Mouse (Mus musculus): ENCODE results near the gene Manba. TPM values are rescaled to one million over a fixed set of nuclear protein-coding genes. Genes with fewer than 3 reads are reported as not detected.

The Manba gene
- polyA plus RNA-seq, 1 experiment from 2014 or later, result 3.9 TPM

- Histone ChIP-seq H3K9me3 (replicated peaks; ENCODE audit: control insufficient read depth, low read length) (no peaks in the 10 kb centered on the region), H3K27me3 (ENCODE audit: control insufficient read depth, insufficient read depth, low read length) (no peaks in the 10 kb centered on the region), H3K4me1 (ENCODE audit: control insufficient read depth, insufficient read depth, low read length) (no peaks in the 10 kb centered on the region), H3K27ac (replicated peaks; ENCODE audit: low read depth, low read length) (no peak overlapping the region), H3K4me3 (ENCODE audit: low read depth, low read length) (no peak overlapping the region), H3K9ac (replicated peaks; ENCODE audit: low read length) (no peak overlapping the region), H3K4me2 (ENCODE audit: low read depth, low read length) (no peak overlapping the region), H3K36me3 (replicated peaks; ENCODE audit: control insufficient read depth, insufficient read depth, low read depth, low read length) (no peaks in the 10 kb centered on the region)
- WGBS, result 81% methylated on average over 4 of the region's 5 CpGs
- DNase-seq (ENCODE audit: low spot score) (no peak), ATAC-seq (replicated peaks; ENCODE audit: insufficient number of reproducible peaks, low FRiP score, low TSS enrichment, low read depth) (no peak)
Measured at GRCm38 (mm10) chr3:135534103-135534502, 48.7 kb downstream of the Manba start.

- Histone ChIP-seq H3K9me3 (replicated peaks; ENCODE audit: control insufficient read depth, low read length) (no peaks in the 10 kb centered on the region), H3K4me2 (ENCODE audit: low read depth, low read length) (no peak overlapping the region), H3K9ac (replicated peaks; ENCODE audit: low read length) (no peak overlapping the region), H3K4me3 (ENCODE audit: low read depth, low read length) (no peak overlapping the region), H3K4me1 (ENCODE audit: control insufficient read depth, insufficient read depth, low read length) (no peaks in the 10 kb centered on the region), H3K27ac (replicated peaks; ENCODE audit: low read depth, low read length) (no peak overlapping the region), H3K27me3 (ENCODE audit: control insufficient read depth, insufficient read depth, low read length) (no peaks in the 10 kb centered on the region), H3K36me3 (replicated peaks; ENCODE audit: control insufficient read depth, insufficient read depth, low read depth, low read length) (no peaks in the 10 kb centered on the region)
- DNase-seq (ENCODE audit: low spot score) (no peak), ATAC-seq (replicated peaks; ENCODE audit: insufficient number of reproducible peaks, low FRiP score, low TSS enrichment, low read depth) (no peak)
- 59% methylated on average over 13 of the region's 13 CpGs for WGBS
Measured at GRCm38 (mm10) chr3:135546212-135546923, 61.0 kb downstream of the Manba start.

- H3K36me3 ChIP-seq (replicated peaks; ENCODE audit: control insufficient read depth, insufficient read depth, low read depth, low read length), result no peaks in the 10 kb centered on the region
- no peaks in the 10 kb centered on the region for H3K27me3 ChIP-seq (ENCODE audit: control insufficient read depth, insufficient read depth, low read length)
- no peak for ATAC-seq (replicated peaks; ENCODE audit: insufficient number of reproducible peaks, low FRiP score, low TSS enrichment, low read depth)
- no peak overlapping the region for H3K4me2 ChIP-seq (ENCODE audit: low read depth, low read length)
- DNase-seq (ENCODE audit: low spot score), result no peak
- H3K9ac ChIP-seq (replicated peaks; ENCODE audit: low read length), result no peak overlapping the region
- WGBS, result 70% methylated on average over 8 of the region's 8 CpGs
- H3K9me3 ChIP-seq (replicated peaks; ENCODE audit: control insufficient read depth, low read length), result no peaks in the 10 kb centered on the region
- H3K4me3 ChIP-seq (ENCODE audit: low read depth, low read length), result no peak overlapping the region
- no peak overlapping the region for H3K27ac ChIP-seq (replicated peaks; ENCODE audit: low read depth, low read length)
- no peaks in the 10 kb centered on the region for H3K4me1 ChIP-seq (ENCODE audit: control insufficient read depth, insufficient read depth, low read length)
Measured at GRCm38 (mm10) chr3:135547298-135547697, 61.9 kb downstream of the Manba start.

GRCm38 (mm10) chr3:135552874-135553273, 67.5 kb downstream of the Manba start:
- 78% methylated on average over 5 of the region's 5 CpGs for WGBS
- Histone ChIP-seq H3K4me1 (ENCODE audit: control insufficient read depth, insufficient read depth, low read length) (no peaks in the 10 kb centered on the region), H3K9ac (replicated peaks; ENCODE audit: low read length) (no peak overlapping the region), H3K4me2 (ENCODE audit: low read depth, low read length) (no peak overlapping the region), H3K9me3 (replicated peaks; ENCODE audit: control insufficient read depth, low read length) (no peaks in the 10 kb centered on the region), H3K27me3 (ENCODE audit: control insufficient read depth, insufficient read depth, low read length) (no peaks in the 10 kb centered on the region), H3K36me3 (replicated peaks; ENCODE audit: control insufficient read depth, insufficient read depth, low read depth, low read length) (no peaks in the 10 kb centered on the region), H3K4me3 (ENCODE audit: low read depth, low read length) (no peak overlapping the region), H3K27ac (replicated peaks; ENCODE audit: low read depth, low read length) (no peak overlapping the region)
- ATAC-seq (replicated peaks; ENCODE audit: insufficient number of reproducible peaks, low FRiP score, low TSS enrichment, low read depth) (no peak), DNase-seq (ENCODE audit: low spot score) (no peak)

- DNase-seq (ENCODE audit: low spot score) (no peak), ATAC-seq (replicated peaks; ENCODE audit: insufficient number of reproducible peaks, low FRiP score, low TSS enrichment, low read depth) (no peak)
- no peak overlapping the region for H3K27ac ChIP-seq (replicated peaks; ENCODE audit: low read depth, low read length)
- H3K36me3 ChIP-seq (replicated peaks; ENCODE audit: control insufficient read depth, insufficient read depth, low read depth, low read length), result no peaks in the 10 kb centered on the region
- 72% methylated on average over 6 of the region's 6 CpGs for WGBS
- H3K9me3 ChIP-seq (replicated peaks; ENCODE audit: control insufficient read depth, low read length), result no peaks in the 10 kb centered on the region
- H3K4me3 ChIP-seq (ENCODE audit: low read depth, low read length), result no peak overlapping the region
- H3K27me3 ChIP-seq (ENCODE audit: control insufficient read depth, insufficient read depth, low read length), result no peaks in the 10 kb centered on the region
- H3K4me2 ChIP-seq (ENCODE audit: low read depth, low read length), result no peak overlapping the region
- no peak overlapping the region for H3K9ac ChIP-seq (replicated peaks; ENCODE audit: low read length)
- H3K4me1 ChIP-seq (ENCODE audit: control insufficient read depth, insufficient read depth, low read length), result no peaks in the 10 kb centered on the region
Measured at GRCm38 (mm10) chr3:135555192-135555591, 69.8 kb downstream of the Manba start.

- no peak overlapping the region for H3K9ac ChIP-seq (replicated peaks; ENCODE audit: low read length)
- H3K4me2 ChIP-seq (ENCODE audit: low read depth, low read length), result no peak overlapping the region
- no peaks in the 10 kb centered on the region for H3K4me1 ChIP-seq (ENCODE audit: control insufficient read depth, insufficient read depth, low read length)
- H3K36me3 ChIP-seq (replicated peaks; ENCODE audit: control insufficient read depth, insufficient read depth, low read depth, low read length), result no peaks in the 10 kb centered on the region
- H3K9me3 ChIP-seq (replicated peaks; ENCODE audit: control insufficient read depth, low read length), result no peaks in the 10 kb centered on the region
- 69% methylated on average over 7 of the region's 7 CpGs for WGBS
- ATAC-seq (replicated peaks; ENCODE audit: insufficient number of reproducible peaks, low FRiP score, low TSS enrichment, low read depth) (no peak), DNase-seq (ENCODE audit: low spot score) (no peak)
- H3K4me3 ChIP-seq (ENCODE audit: low read depth, low read length), result no peak overlapping the region
- H3K27me3 ChIP-seq (ENCODE audit: control insufficient read depth, insufficient read depth, low read length), result no peaks in the 10 kb centered on the region
- H3K27ac ChIP-seq (replicated peaks; ENCODE audit: low read depth, low read length), result no peak overlapping the region
Measured at GRCm38 (mm10) chr3:135556052-135556587, 70.7 kb downstream of the Manba start.

GRCm38 (mm10) chr3:135556851-135557662, 71.6 kb downstream of the Manba start:
- Histone ChIP-seq H3K4me2 (ENCODE audit: low read depth, low read length) (no peak overlapping the region), H3K9me3 (replicated peaks; ENCODE audit: control insufficient read depth, low read length) (no peaks in the 10 kb centered on the region), H3K27ac (replicated peaks; ENCODE audit: low read depth, low read length) (no peak overlapping the region), H3K27me3 (ENCODE audit: control insufficient read depth, insufficient read depth, low read length) (no peaks in the 10 kb centered on the region), H3K4me1 (ENCODE audit: control insufficient read depth, insufficient read depth, low read length) (no peaks in the 10 kb centered on the region), H3K36me3 (replicated peaks; ENCODE audit: control insufficient read depth, insufficient read depth, low read depth, low read length) (no peaks in the 10 kb centered on the region), H3K9ac (replicated peaks; ENCODE audit: low read length) (no peak overlapping the region), H3K4me3 (ENCODE audit: low read depth, low read length) (no peak overlapping the region)
- ATAC-seq (replicated peaks; ENCODE audit: insufficient number of reproducible peaks, low FRiP score, low TSS enrichment, low read depth) (no peak), DNase-seq (ENCODE audit: low spot score) (no peak)
- 83% methylated on average over 12 of the region's 12 CpGs for WGBS

- ATAC-seq (replicated peaks; ENCODE audit: insufficient number of reproducible peaks, low FRiP score, low TSS enrichment, low read depth) (no peak), DNase-seq (ENCODE audit: low spot score) (no peak)
- no peaks in the 10 kb centered on the region for H3K9me3 ChIP-seq (replicated peaks; ENCODE audit: control insufficient read depth, low read length)
- no peak overlapping the region for H3K4me2 ChIP-seq (ENCODE audit: low read depth, low read length)
- no peak overlapping the region for H3K9ac ChIP-seq (replicated peaks; ENCODE audit: low read length)
- H3K36me3 ChIP-seq (replicated peaks; ENCODE audit: control insufficient read depth, insufficient read depth, low read depth, low read length), result no peaks in the 10 kb centered on the region
- no peaks in the 10 kb centered on the region for H3K4me1 ChIP-seq (ENCODE audit: control insufficient read depth, insufficient read depth, low read length)
- H3K27me3 ChIP-seq (ENCODE audit: control insufficient read depth, insufficient read depth, low read length), result no peaks in the 10 kb centered on the region
- H3K4me3 ChIP-seq (ENCODE audit: low read depth, low read length), result no peak overlapping the region
- 83% methylated on average over 7 of the region's 7 CpGs for WGBS
- H3K27ac ChIP-seq (replicated peaks; ENCODE audit: low read depth, low read length), result no peak overlapping the region
Measured at GRCm38 (mm10) chr3:135562036-135562435, 76.6 kb downstream of the Manba start.

Data from embryonic facial prominence, embryonic 11.5 days (tissue).